Mouse (Mus musculus) ES-E14 (cell line): ENCODE measurements around the gene Trp63.

ENCODE experiments used
- CHD2 ChIP-seq: IDR thresholded peaks from 2 replicates; pipeline ENCODE4 v1.6.1; 2014; ENCODE audit warnings: mild to moderate bottlenecking, low read depth, low read length, inconsistent platforms
- MAFK ChIP-seq: IDR thresholded peaks from 2 replicates; pipeline ENCODE4 v1.6.1; 2014; ENCODE audit warnings: mild to moderate bottlenecking, low read depth, low read length, inconsistent platforms; ENCODE audit not compliant: insufficient read depth

GRCm38 (mm10) chr16:25758108-25758507, 74.5 kb downstream of the Trp63 start:
- no peak for TF ChIP-seq MAFK
- no peak for TF ChIP-seq CHD2
